Mouse (Mus musculus): ENCODE data around the gene Pdzph1.

GRCm38 (mm10) chr17:58957055-58957454, 34.1 kb downstream of the Pdzph1 start:
- TF ChIP-seq CTCF (IDR thresholded peaks at IDR 0.05; ENCODE audit: low read depth, low read length) (no peak), POLR2A (IDR thresholded peaks at IDR 0.05; ENCODE audit: borderline replicate concordance, low read depth, low read length) (no peak)
